Mouse (Mus musculus) erythroblast, embryonic 14.5 days (primary cell): ENCODE data around the gene Aarsd1.

ENCODE experiments used
- GATA1 ChIP-seq: IDR thresholded peaks from 2 replicates; pipeline ENCODE4 v1.6.1; 2012; ENCODE audit warnings: low read length, inconsistent platforms, mixed read lengths
- TAL1 ChIP-seq: IDR thresholded peaks from 3 replicates; pipeline ENCODE4 v1.6.1; 2012; ENCODE audit warnings: low read length, inconsistent platforms, mixed read lengths

GRCm38 (mm10) chr11:101448274-101448746, 30.9 kb upstream of the Aarsd1 start, which contains the start of gene Ifi35:
- TF ChIP-seq GATA1: no peak
- TF ChIP-seq TAL1: no peak
